Mouse (Mus musculus): ENCODE results near the gene Cxcl9.
"Not testable (repeated sequence)": the region's sequence is repeated elsewhere in the genome, so short reads cannot be mapped to it uniquely, and the experiment has no call there.

Cxcl9 gene

GRCm38 (mm10) chr5:92327929-92328328 lies at the start of gene Cxcl9:
Cxcl9 (minus strand) TSS chr5:92328079.
- DNase-seq (ENCODE audit: low spot score) = no peak

- DNase-seq (ENCODE audit: low spot score) = no peak
Measured at GRCm38 (mm10) chr5:92376795-92377405, 49.0 kb upstream of the Cxcl9 start.

- peak; percentile 56 for DNase-seq (ENCODE audit: low spot score)
Measured at GRCm38 (mm10) chr5:92375368-92375767, 47.5 kb upstream of the Cxcl9 start.

GRCm38 (mm10) chr5:92374721-92375142 lies 46.9 kb upstream of the Cxcl9 start:
- peak; percentile 32 for DNase-seq (ENCODE audit: low spot score)

- no peak for DNase-seq (ENCODE audit: low spot score)
Measured at GRCm38 (mm10) chr5:92372605-92373004, 44.7 kb upstream of the Cxcl9 start.

- DNase-seq (ENCODE audit: low spot score) = no peak
Measured at GRCm38 (mm10) chr5:92371361-92371976, 43.6 kb upstream of the Cxcl9 start.

GRCm38 (mm10) chr5:92370891-92371290 lies 43.0 kb upstream of the Cxcl9 start:
- no peak for DNase-seq (ENCODE audit: low spot score)

GRCm38 (mm10) chr5:92370392-92370791 lies 42.5 kb upstream of the Cxcl9 start:
- DNase-seq (ENCODE audit: low spot score) = no peak

GRCm38 (mm10) chr5:92369151-92369994 lies 41.5 kb upstream of the Cxcl9 start:
- DNase-seq (ENCODE audit: low spot score) = no peak

GRCm38 (mm10) chr5:92368392-92368791 lies 40.5 kb upstream of the Cxcl9 start:
- no peak for DNase-seq (ENCODE audit: low spot score)

- no peak for DNase-seq (ENCODE audit: low spot score)
Measured at GRCm38 (mm10) chr5:92366565-92366964, 38.7 kb upstream of the Cxcl9 start.

- no peak for DNase-seq (ENCODE audit: low spot score)
Measured at GRCm38 (mm10) chr5:92365146-92365705, 37.3 kb upstream of the Cxcl9 start.

- DNase-seq (ENCODE audit: low spot score) = no peak
Measured at GRCm38 (mm10) chr5:92364011-92364410, 36.1 kb upstream of the Cxcl9 start.

- no peak for DNase-seq (ENCODE audit: low spot score)
Measured at GRCm38 (mm10) chr5:92363179-92363578, 35.3 kb upstream of the Cxcl9 start.

- DNase-seq (ENCODE audit: low spot score) = no peak
Measured at GRCm38 (mm10) chr5:92358767-92359455, 31.0 kb upstream of the Cxcl9 start.

- no peak for DNase-seq (ENCODE audit: low spot score)
Measured at GRCm38 (mm10) chr5:92358033-92358432, 30.2 kb upstream of the Cxcl9 start.

- DNase-seq (ENCODE audit: low spot score) = peak; percentile 40
Measured at GRCm38 (mm10) chr5:92353517-92353916, 25.6 kb upstream of the Cxcl9 start.

- not testable (repeated sequence) for DNase-seq (ENCODE audit: low spot score)
Measured at GRCm38 (mm10) chr5:92352716-92353115, 24.8 kb upstream of the Cxcl9 start.

- DNase-seq (ENCODE audit: low spot score) = no peak
Measured at GRCm38 (mm10) chr5:92349731-92350130, 21.9 kb upstream of the Cxcl9 start.

GRCm38 (mm10) chr5:92348794-92349413 lies 21.0 kb upstream of the Cxcl9 start, which contains the start of gene Cxcl10:
Cxcl10 (minus strand) TSS chr5:92348889.
- DNase-seq (ENCODE audit: low spot score) = peak; percentile 67

- no peak for DNase-seq (ENCODE audit: low spot score)
Measured at GRCm38 (mm10) chr5:92345006-92345405, 17.1 kb upstream of the Cxcl9 start.
